Mouse (Mus musculus): Measurements from ENCODE around the gene Mical1.

The Mical1 gene

DNA sequence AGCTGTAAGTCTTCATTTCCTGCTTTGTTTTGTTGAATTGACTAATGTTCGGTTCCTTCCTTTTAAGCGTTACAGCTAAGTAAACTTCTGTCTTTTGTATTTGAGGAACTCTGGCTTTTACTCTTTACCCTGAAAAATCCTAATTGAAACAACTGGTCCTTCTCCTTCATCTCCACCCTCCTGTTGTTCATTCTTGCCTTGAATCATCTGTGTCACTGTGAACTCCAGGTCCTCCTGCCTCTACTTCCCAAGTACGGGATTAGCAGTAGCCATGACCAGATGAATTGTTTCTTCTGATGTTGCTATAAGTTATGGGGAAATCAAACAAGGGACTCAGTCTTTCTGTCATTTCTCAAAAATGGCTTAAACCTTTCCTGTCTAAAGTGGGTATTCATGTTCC lies 47.3 kb downstream of the Mical1 start:
- no peak for DNase-seq

DNA sequence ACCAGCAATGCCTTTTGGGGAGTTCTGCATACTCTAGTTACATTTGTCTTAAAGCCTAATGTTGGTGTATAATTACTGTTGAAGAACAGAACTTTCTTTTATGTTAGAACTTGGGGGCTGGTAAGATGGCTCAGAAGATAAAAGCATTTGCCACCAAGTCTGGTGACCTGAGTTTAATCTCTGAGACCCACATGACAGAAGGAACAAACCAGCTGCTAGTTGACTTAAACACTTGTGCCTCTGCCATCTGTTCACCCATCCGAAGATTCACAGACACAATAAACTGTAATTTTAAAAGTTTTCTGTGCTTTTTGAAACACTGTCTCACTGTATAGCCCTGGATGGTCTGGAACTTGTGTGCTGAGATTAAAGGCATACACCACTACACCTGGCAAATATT lies 49.6 kb downstream of the Mical1 start:
- no peak for DNase-seq

DNA sequence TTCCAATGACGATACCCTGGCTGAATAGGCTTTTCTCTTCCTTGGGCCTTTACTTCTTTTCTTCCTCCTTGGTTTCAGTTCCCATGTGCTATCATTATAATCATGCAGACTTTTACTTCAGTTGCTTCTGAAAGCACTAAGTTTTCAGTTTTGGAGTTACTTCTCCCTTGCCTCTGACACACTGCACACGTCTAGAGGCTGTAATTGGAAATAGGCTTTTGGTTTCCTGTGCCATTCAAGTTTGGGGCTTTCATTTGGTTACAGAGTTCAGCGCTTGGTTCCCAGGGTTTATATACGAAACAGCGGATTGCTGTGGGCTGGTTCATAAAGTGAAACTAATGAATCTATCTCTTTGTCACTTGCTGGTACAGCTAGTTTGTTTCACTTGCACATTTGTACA lies 53.9 kb downstream of the Mical1 start:
- DNase-seq, result no peak

DNA sequence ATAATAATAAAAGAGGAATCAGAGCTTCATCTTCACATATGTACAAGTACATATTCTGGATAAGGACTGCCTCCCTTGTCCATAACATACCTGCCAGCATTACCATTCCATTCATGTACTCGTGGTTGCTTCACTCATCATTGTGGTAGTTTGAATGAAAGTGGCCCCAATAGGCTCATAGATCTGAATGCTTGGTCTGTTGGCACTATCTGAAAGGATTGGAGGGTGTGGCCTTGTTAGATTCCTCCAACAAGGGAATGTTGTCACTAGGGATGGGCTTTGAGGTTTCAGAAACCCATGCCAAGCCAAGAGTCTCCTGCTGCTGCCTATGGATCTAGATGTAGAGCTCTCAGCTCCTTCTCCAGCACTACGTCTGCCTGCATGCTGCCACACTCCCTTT lies 59.9 kb downstream of the Mical1 start:
- no peak for DNase-seq
